Mouse (Mus musculus) C2C12 (cell line): ENCODE measurements around the gene Ripk3. TPM values are rescaled to one million over a fixed set of nuclear protein-coding genes. Genes with fewer than 3 reads are reported as not detected.

ENCODE experiments used
- H3K27me3 ChIP-seq: one replicate; pipeline ENCODE4 v1.6.1; 2011; ENCODE audit not compliant: control insufficient read depth, insufficient read depth, insufficient read length
- H3K36me3 ChIP-seq: one replicate; pipeline ENCODE4 v1.6.1; 2011; ENCODE audit not compliant: control insufficient read depth, insufficient read depth
- H3K4me3 ChIP-seq: one replicate; pipeline ENCODE4 v1.5.1; 2011; ENCODE audit warnings: mild to moderate bottlenecking, control low read depth; ENCODE audit not compliant: poor library complexity, insufficient read depth, severe bottlenecking
- H3K79me2 ChIP-seq: one replicate; pipeline ENCODE4 v1.6.1; 2011; ENCODE audit not compliant: control insufficient read depth, insufficient read depth
- H3K79me3 ChIP-seq: one replicate; pipeline ENCODE4 v1.6.1; 2011; ENCODE audit warnings: low read depth, control low read depth
- H3ac ChIP-seq: one replicate; pipeline ENCODE3; 2011; ENCODE audit warnings: low read depth; ENCODE audit not compliant: control insufficient read depth, insufficient read length
- CEBPB ChIP-seq: IDR thresholded peaks from one replicate; pipeline ENCODE4 v1.6.1; 2011; ENCODE audit warnings: low read depth, mild to moderate bottlenecking, control low read depth, moderate library complexity
- CTCF ChIP-seq: IDR thresholded peaks from one replicate; pipeline ENCODE4 v1.5.1; 2011; ENCODE audit not compliant: control insufficient read depth, insufficient read depth, insufficient read length
- FOSL1 ChIP-seq: IDR thresholded peaks from one replicate; pipeline ENCODE4 v1.8.0; 2011; ENCODE audit warnings: mild to moderate bottlenecking, low read length; ENCODE audit not compliant: poor library complexity, insufficient read depth, severe bottlenecking
- MAX ChIP-seq: IDR thresholded peaks from one replicate; pipeline ENCODE4 v1.6.1; 2011; ENCODE audit warnings: mild to moderate bottlenecking, control low read depth
- MYOD1 ChIP-seq: IDR thresholded peaks from one replicate; pipeline ENCODE4 v1.6.1; 2011; ENCODE audit warnings: low read depth; ENCODE audit not compliant: control insufficient read depth, insufficient read length
- MYOG ChIP-seq: IDR thresholded peaks from one replicate; pipeline ENCODE4 v1.6.1; 2011; ENCODE audit not compliant: control insufficient read depth, insufficient read length; ENCODE audit errors: extremely low read depth
- USF1 ChIP-seq: IDR thresholded peaks from one replicate; pipeline ENCODE4 v1.6.1; 2011; ENCODE audit warnings: low read depth, mild to moderate bottlenecking, control low read depth, moderate library complexity
- polyA plus RNA-seq: library from polyadenylated mRNA; unstranded; fragments of >200 nt; fragmentation: generic; extraction: Trizol; gene quantifications from one replicate; pipeline ENCODE4 v1.2.1, GENCODE M21; 2012; ENCODE audit warnings: missing spikeins

Gene Ripk3
- polyA plus RNA-seq, 1 experiment, result 0.55 TPM

DNA sequence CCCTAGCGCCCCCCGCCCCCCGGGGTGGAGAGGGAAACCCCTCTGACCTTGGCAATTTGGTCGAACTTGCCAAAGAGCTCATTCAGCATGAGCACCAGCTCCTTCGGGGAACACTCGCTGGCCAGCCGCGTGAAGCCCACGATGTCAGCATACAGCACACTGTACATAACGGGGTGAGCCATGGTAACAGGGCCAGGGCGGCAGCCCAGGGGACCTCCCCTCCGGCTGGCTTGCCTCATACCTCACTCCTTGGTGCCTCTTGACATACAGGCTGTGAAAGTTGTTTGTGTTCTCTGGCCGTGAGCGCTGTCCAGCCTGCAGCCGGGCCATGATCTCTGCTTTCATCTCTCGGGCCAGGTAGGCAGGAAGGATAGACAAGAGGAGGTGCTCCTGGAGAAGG lies 9.0 kb downstream of the Ripk3 start:
- no peak overlapping the region for H3ac ChIP-seq
- H3K4me3 ChIP-seq, result no peak overlapping the region
- no peaks in the 10 kb centered on the region for H3K79me2 ChIP-seq
- H3K36me3 ChIP-seq, result no peaks in the 10 kb centered on the region
- no peak for TF ChIP-seq CEBPB
- TF ChIP-seq MAX, result no peak
- TF ChIP-seq MYOD1, result no peak
- no peak for TF ChIP-seq USF1
- no peak for TF ChIP-seq MYOG
- no peak for TF ChIP-seq CTCF
- no peaks in the 10 kb centered on the region for H3K79me3 ChIP-seq
- H3K27me3 ChIP-seq, result peaks cover 5% of the 10 kb centered on the region

DNA sequence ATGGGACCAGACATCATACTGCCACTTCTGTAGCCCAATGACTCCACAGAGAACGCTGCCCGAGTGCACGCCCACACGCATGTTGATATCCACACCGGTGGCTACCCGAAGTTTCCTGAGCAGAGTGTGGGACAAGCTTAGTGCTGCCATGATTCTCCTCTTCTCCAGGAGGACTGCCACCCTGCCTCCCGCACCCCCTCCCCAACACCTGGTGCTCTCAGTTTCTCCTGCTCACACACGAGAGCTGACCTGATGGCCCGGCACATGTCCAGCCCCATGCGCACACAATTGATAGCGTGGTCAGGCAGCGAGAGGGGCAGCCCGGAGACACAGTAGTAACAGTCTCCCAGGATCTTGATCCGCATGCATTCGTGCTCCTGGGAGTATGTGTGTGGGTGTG lies 10.0 kb downstream of the Ripk3 start:
- peaks cover 13% of the 10 kb centered on the region for H3K27me3 ChIP-seq
- no peaks in the 10 kb centered on the region for H3K79me2 ChIP-seq
- H3K79me3 ChIP-seq, result no peaks in the 10 kb centered on the region
- no peak overlapping the region for H3K4me3 ChIP-seq
- no peak for TF ChIP-seq CTCF
- H3K36me3 ChIP-seq, result no peaks in the 10 kb centered on the region
- H3ac ChIP-seq, result no peak overlapping the region

DNA sequence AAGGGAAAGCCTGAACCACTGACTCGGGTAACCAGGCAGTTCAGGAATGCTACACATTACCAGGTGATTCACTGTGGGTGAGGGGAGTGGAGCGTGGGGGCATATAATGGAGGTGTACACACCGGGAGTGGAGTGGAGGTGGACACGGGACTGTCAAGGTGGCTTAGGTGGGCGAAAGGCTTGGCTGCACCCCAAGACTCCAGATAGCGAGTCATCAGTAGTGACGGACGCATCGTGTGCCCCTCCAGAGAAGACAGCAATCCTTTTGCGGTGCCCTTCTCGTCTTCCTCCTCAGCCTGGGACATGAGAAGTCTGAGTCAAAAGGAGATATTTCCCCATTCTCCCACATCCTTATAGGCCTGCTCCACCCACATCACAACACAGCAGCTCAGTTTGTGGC lies 10.9 kb downstream of the Ripk3 start:
- Histone ChIP-seq H3K79me2 (no peaks in the 10 kb centered on the region), H3ac (no peak overlapping the region), H3K27me3 (peaks cover 21% of the 10 kb centered on the region), H3K4me3 (no peak overlapping the region), H3K36me3 (no peaks in the 10 kb centered on the region), H3K79me3 (no peaks in the 10 kb centered on the region)
- no peak for TF ChIP-seq USF1
- no peak for TF ChIP-seq CTCF
- no peak for TF ChIP-seq MYOD1
- TF ChIP-seq MAX, result no peak
- no peak for TF ChIP-seq MYOG
- no peak for TF ChIP-seq FOSL1
- no peak for TF ChIP-seq CEBPB

DNA sequence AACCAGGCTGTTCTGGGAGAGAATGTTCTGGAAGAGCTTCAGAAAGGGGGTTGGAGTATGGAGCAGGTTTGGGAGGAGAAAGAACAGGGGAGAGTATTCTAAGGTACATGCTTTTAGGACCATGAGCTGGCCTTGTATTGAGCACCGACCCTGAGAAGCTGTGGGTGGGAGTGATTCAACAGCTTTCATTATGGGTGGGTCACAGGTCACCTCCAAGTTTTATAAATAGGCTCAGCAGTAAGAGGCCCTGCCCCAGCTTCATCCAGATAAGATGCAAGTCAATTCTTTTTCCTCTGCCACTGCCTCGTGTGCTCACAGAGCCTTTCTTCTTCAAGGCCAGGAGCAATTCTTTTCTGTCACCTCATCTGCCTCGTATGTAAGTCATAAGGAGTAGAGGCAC lies 11.5 kb downstream of the Ripk3 start:
- Histone ChIP-seq H3ac (no peak overlapping the region), H3K79me3 (no peaks in the 10 kb centered on the region), H3K79me2 (no peaks in the 10 kb centered on the region), H3K27me3 (peaks cover 26% of the 10 kb centered on the region), H3K36me3 (no peaks in the 10 kb centered on the region), H3K4me3 (no peak overlapping the region)
- TF ChIP-seq CEBPB, result no peak
- TF ChIP-seq CTCF, result no peak
- no peak for TF ChIP-seq FOSL1
- no peak for TF ChIP-seq MYOD1
- no peak for TF ChIP-seq MAX
- no peak for TF ChIP-seq USF1
- no peak for TF ChIP-seq MYOG

DNA sequence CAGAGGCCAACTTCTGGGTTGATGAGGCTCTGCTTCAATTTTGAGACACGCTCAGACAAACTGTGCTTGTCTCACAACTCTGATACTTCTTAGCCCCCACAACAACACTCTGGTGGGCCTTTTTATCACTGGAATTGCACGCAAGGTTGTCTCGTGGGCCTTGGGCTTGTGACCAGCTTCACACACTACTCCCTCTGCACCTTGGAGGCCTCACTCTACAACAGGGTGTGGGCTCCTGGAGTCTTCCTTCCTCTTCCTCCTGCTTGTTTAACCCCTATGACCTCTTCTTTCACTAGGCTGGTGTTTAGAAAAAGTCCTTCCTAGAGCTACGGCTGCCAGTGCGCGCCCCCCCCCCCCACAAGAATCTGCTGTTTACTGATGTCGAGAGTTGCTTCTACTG lies 12.0 kb downstream of the Ripk3 start:
- Histone ChIP-seq H3K79me3 (no peaks in the 10 kb centered on the region), H3K4me3 (no peak overlapping the region), H3ac (no peak overlapping the region), H3K79me2 (no peaks in the 10 kb centered on the region), H3K27me3 (peaks cover 31% of the 10 kb centered on the region), H3K36me3 (no peaks in the 10 kb centered on the region)
- no peak for TF ChIP-seq FOSL1
- TF ChIP-seq CEBPB, result no peak
- no peak for TF ChIP-seq CTCF
- no peak for TF ChIP-seq USF1
- no peak for TF ChIP-seq MAX
- TF ChIP-seq MYOD1, result no peak
- TF ChIP-seq MYOG, result no peak

DNA sequence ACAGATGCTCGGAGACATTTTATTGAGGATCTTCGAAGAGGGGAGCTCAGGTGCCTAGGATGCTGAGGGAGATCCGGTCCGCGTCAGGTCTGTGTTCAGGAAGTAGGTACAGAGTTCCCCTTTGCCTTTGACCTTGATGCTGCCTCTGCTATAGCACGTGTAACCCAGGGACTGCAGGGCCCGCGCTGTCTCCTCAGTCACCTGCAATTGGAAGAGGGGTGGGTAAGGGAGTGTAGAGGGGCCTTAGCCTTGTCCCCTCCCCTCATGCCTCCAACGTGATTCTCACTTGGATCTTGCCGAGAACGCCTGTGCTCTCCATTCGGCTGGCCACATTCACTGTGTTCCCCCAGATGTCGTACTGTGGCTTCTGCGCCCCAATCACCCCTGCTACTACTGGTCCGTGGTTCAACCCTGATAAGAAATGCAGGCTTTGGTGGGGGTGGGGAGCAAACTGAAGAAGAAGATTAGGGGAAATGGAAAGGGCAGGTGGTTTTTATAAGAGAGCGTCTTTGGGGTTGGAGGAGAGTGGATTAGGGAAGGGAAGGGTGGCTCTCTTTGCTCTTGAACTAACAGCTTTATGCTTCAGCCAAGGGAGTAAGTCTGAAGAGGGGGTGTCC lies 19.5 kb downstream of the Ripk3 start:
- Histone ChIP-seq H3K79me3 (no peaks in the 10 kb centered on the region), H3ac (no peak overlapping the region), H3K36me3 (no peaks in the 10 kb centered on the region), H3K27me3 (peaks cover 56% of the 10 kb centered on the region), H3K79me2 (no peaks in the 10 kb centered on the region), H3K4me3 (no peak overlapping the region)
- no peak for TF ChIP-seq MYOD1
- TF ChIP-seq USF1, result no peak
- TF ChIP-seq MYOG, result no peak
- TF ChIP-seq CEBPB, result no peak
- no peak for TF ChIP-seq FOSL1
- no peak for TF ChIP-seq CTCF
- TF ChIP-seq MAX, result no peak

DNA sequence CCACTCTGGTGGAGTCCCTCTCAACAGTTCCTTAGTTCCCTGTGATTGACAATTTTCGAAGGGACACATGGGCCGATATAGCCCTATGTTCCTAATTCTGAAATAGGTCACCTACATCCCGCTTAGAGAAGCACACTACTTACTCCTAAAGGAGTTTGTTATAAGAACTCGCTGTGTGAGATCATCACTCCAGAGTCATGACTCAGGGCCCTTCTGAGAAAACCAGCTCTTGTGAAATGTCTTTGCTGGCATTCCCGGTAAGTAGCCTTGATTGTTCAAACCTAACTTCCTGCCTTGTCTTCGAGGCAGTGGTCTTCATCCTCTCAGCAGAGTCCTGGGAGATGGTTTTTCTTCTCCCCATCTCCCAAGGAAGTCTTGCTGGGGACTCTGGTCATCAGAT lies 20.1 kb downstream of the Ripk3 start:
- Histone ChIP-seq H3K36me3 (no peaks in the 10 kb centered on the region), H3ac (no peak overlapping the region), H3K4me3 (no peak overlapping the region), H3K27me3 (peaks cover 54% of the 10 kb centered on the region), H3K79me3 (no peaks in the 10 kb centered on the region), H3K79me2 (no peaks in the 10 kb centered on the region)
- TF ChIP-seq CEBPB, result no peak
- no peak for TF ChIP-seq FOSL1
- TF ChIP-seq MAX, result no peak
- TF ChIP-seq MYOG, result no peak
- no peak for TF ChIP-seq USF1
- TF ChIP-seq CTCF, result no peak
- no peak for TF ChIP-seq MYOD1
